Mouse (Mus musculus) midbrain, postnatal 0 days (tissue): ENCODE data around the gene Ggt1. TPM values are rescaled to one million over a fixed set of nuclear protein-coding genes. Genes with fewer than 3 reads are reported as not detected.

Experiments used
- ATAC-seq: fragments of 200-750 bp; cut with Nextera tagmentation; 2 replicates; pipeline ENCODE4 v1.8.0; 2017; ENCODE audit warnings: moderate number of reproducible peaks, mild to moderate bottlenecking, moderate TSS enrichment, moderate library complexity; ENCODE audit not compliant: low FRiP score
- DNase-seq: peaks from one replicate; pipeline ENCODE4 v3.0.0-alpha.2; 2015; ENCODE audit warnings: low spot score
- H3K27ac ChIP-seq: fragments of 300-500 bp; sonication (generic); 2 replicates; pipeline ENCODE4 v1.5.1; 2014; ENCODE audit warnings: low read depth, mild to moderate bottlenecking, low read length, mixed read lengths
- H3K27me3 ChIP-seq: fragments of 300-500 bp; sonication (generic); 2 replicates; pipeline ENCODE4 v1.6.1; 2014; ENCODE audit warnings: low read length, control low read depth, mixed read lengths; ENCODE audit not compliant: insufficient read depth
- H3K36me3 ChIP-seq: fragments of 300-500 bp; sonication (generic); 2 replicates; pipeline ENCODE4 v1.6.1; 2014; ENCODE audit warnings: low read length, control low read depth, mixed read lengths; ENCODE audit not compliant: insufficient read depth
- H3K4me1 ChIP-seq: fragments of 300-500 bp; sonication (generic); 2 replicates; pipeline ENCODE4 v1.6.1; 2014; ENCODE audit warnings: mild to moderate bottlenecking, control low read depth, antibody characterized with exemption, low read length, mixed read lengths; ENCODE audit not compliant: insufficient read depth
- H3K4me2 ChIP-seq: fragments of 300-500 bp; sonication (generic); 2 replicates; pipeline ENCODE4 v1.6.1; 2014; ENCODE audit warnings: low read depth, mild to moderate bottlenecking, low read length, mixed read lengths; ENCODE audit not compliant: poor library complexity, severe bottlenecking
- H3K4me3 ChIP-seq: fragments of 300-500 bp; sonication (generic); 2 replicates; pipeline ENCODE4 v1.5.1; 2014; ENCODE audit warnings: low read depth, mild to moderate bottlenecking, low read length, moderate library complexity
- H3K9ac ChIP-seq: fragments of 300-500 bp; sonication (generic); replicated peaks from 2 replicates; pipeline ENCODE4 v1.6.1; 2014; ENCODE audit warnings: mild to moderate bottlenecking, low read length, moderate library complexity, mixed read lengths; ENCODE audit not compliant: poor library complexity, severe bottlenecking
- H3K9me3 ChIP-seq: fragments of 300-500 bp; sonication (generic); 2 replicates; pipeline ENCODE4 v1.6.1; 2016; ENCODE audit warnings: low read length, control low read depth
- CTCF ChIP-seq: IDR thresholded peaks from 2 replicates; pipeline ENCODE4 v1.5.1; 2016; ENCODE audit warnings: antibody characterized with exemption, mild to moderate bottlenecking
- WGBS: fragments of 180-500 bp; shearing (Covaris S2); extraction: QIAGEN DNeasy Blood & Tissue Kit; methylation state at CpG from one replicate; pipeline ENCODE4 v1.1.7; 2014; 5-methylcytosine and 5-hydroxymethylcytosine counted together
- polyA plus RNA-seq: library from polyadenylated mRNA; unstranded; fragments of >200 nt; fragmentation: Nextera tagmentation; extraction: Ambion mirVana; gene quantifications from 2 replicates; pipeline ENCODE4 v1.2.1, GENCODE M21; 2015
- total RNA-seq: library from RNA; depleted of rRNA; stranded (reverse); fragments of >200 nt; gene quantifications from 2 replicates; pipeline ENCODE4 v1.2.3, GENCODE M21; 2014

Ggt1 gene
- total and polyA plus RNA-seq, 2 experiments from 2014 or later, result 1.0 to 1.4 TPM

DNA sequence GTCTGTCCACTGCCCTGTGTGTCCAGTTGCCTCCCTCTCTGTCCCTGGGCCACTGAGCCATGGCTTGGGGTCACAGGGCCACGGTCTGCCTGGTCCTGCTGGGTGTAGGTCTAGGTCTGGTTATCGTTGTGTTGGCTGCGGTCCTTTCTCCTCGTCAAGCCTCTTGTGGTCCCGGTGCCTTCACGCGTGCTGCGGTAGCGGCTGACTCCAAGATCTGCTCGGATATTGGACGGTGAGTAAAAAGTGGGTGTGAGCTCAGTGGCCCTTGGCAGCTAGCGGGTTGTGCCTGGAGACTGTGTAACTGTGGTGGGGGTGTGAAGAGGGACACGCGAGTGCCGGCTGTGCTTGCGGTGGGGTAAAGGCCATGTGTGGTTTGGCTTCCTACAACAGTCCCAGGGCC is 28.2 kb downstream of the Ggt1 start:
- Histone ChIP-seq H3K4me1 (0 out of 2 replicates have a peak, but pooled peaks cover 4% of the 10 kb centered on the region), H3K9me3 (no peaks in the 10 kb centered on the region), H3K9ac (no peak overlapping the region), H3K27me3 (no peaks in the 10 kb centered on the region), H3K4me3 (no peak overlapping the region), H3K36me3 (no peaks in the 10 kb centered on the region), H3K27ac (no peak overlapping the region), H3K4me2 (no peak overlapping the region)
- DNase-seq, result no peak
- WGBS, result 80% methylated on average over 16 of the region's 16 CpGs
- ATAC-seq, result no peak
- TF ChIP-seq CTCF, result no peak

DNA sequence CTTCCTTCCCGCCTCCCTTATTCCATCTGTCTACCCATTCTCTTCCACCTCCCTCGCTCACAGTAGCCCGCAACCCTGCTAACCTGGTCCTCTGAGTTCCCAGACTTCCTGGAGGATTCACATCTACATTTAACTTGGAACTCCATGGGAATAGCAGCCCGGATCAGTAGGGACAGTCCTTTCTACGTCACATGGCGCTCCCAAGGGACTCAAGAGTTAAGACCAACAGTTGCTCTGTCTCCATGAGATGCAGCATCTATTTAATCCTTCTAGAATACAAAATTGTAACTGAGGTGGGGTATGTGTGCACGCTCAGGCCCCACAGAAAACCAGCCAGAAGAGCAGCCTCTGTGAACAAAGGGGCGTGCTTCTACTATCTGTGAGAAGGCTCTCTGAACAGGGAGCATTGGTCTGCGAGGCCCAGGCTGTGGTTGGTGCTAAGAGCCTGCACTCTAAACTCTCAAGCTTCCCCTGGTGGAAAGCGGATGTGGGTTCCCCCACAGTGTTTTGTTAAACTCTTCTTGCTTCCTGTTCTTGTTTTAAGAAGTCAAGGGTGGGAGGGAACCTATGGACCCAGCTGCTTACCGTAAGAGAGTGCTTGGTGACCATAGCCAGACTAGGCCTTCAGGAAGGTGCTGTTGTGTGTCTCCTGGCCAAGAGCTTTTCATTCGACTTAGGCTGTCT is 29.9 kb downstream of the Ggt1 start:
- Histone ChIP-seq H3K9ac (no peak overlapping the region), H3K9me3 (no peaks in the 10 kb centered on the region), H3K27ac (no peak overlapping the region), H3K27me3 (no peaks in the 10 kb centered on the region), H3K4me1 (0 out of 2 replicates have a peak, but pooled peaks cover 3% of the 10 kb centered on the region), H3K4me2 (no peak overlapping the region), H3K36me3 (no peaks in the 10 kb centered on the region), H3K4me3 (no peak overlapping the region)
- ATAC-seq (no peak), DNase-seq (peak; percentile 4)
- WGBS, result 77% methylated on average over 12 of the region's 12 CpGs
- no peak for TF ChIP-seq CTCF

GRCm38 (mm10) chr10:75592585-75592984 is 31.2 kb downstream of the Ggt1 start:
- no peaks in the 10 kb centered on the region for H3K4me1 ChIP-seq
- H3K27ac ChIP-seq, result no peak overlapping the region
- no peak overlapping the region for H3K4me2 ChIP-seq
- H3K27me3 ChIP-seq, result no peaks in the 10 kb centered on the region
- no peak overlapping the region for H3K9ac ChIP-seq
- WGBS, result 82% methylated on average over 7 of the region's 7 CpGs
- no peak for TF ChIP-seq CTCF
- no peaks in the 10 kb centered on the region for H3K9me3 ChIP-seq
- ATAC-seq, result no peak
- no peaks in the 10 kb centered on the region for H3K36me3 ChIP-seq
- DNase-seq, result no peak
- no peak overlapping the region for H3K4me3 ChIP-seq

- Histone ChIP-seq H3K27me3 (no peaks in the 10 kb centered on the region), H3K9me3 (no peaks in the 10 kb centered on the region), H3K9ac (no peak overlapping the region), H3K4me3 (no peak overlapping the region), H3K4me2 (no peak overlapping the region), H3K27ac (no peak overlapping the region), H3K4me1 (no peaks in the 10 kb centered on the region), H3K36me3 (no peaks in the 10 kb centered on the region)
- DNase-seq (peak; percentile 30), ATAC-seq (no peak)
- no peak for TF ChIP-seq CTCF
- WGBS, result 82% methylated on average over 8 of the region's 8 CpGs
These were observed 34.6 kb downstream of the Ggt1 start for GRCm38 (mm10) chr10:75595981-75596380.

DNA sequence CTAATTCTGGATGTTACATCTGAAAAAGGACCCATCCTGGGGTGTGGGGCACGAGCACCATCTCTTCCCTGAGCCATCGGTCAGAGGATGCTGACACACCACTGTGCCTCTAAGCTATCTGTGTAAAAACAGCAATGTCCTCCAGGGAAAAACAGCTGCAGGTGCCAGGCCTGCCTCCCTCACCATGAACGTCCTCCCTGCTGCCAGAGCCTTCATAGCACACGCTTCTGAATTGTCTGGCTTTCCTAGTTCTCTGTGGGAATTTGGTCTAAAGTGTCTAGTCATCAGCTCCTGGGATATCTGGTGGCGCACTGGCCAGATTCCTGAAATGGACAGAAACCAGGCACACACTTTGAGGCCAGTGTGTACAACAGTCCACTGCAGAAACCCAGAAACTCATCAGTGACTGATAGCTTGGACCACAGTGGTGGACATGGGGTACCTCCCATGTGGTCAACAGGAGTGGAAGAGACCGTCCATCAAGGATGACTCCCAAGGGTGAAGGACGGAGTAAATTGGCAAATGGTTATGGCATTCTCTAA is 38.9 kb downstream of the Ggt1 start:
- TF ChIP-seq CTCF, result no peak
- 81% methylated on average over 7 of the region's 7 CpGs for WGBS
- Histone ChIP-seq H3K27me3 (no peaks in the 10 kb centered on the region), H3K4me1 (no peaks in the 10 kb centered on the region), H3K9ac (no peak overlapping the region), H3K27ac (no peak overlapping the region), H3K4me2 (no peak overlapping the region), H3K36me3 (no peaks in the 10 kb centered on the region), H3K4me3 (no peak overlapping the region), H3K9me3 (no peaks in the 10 kb centered on the region)
- ATAC-seq (no peak), DNase-seq (no peak)

DNA sequence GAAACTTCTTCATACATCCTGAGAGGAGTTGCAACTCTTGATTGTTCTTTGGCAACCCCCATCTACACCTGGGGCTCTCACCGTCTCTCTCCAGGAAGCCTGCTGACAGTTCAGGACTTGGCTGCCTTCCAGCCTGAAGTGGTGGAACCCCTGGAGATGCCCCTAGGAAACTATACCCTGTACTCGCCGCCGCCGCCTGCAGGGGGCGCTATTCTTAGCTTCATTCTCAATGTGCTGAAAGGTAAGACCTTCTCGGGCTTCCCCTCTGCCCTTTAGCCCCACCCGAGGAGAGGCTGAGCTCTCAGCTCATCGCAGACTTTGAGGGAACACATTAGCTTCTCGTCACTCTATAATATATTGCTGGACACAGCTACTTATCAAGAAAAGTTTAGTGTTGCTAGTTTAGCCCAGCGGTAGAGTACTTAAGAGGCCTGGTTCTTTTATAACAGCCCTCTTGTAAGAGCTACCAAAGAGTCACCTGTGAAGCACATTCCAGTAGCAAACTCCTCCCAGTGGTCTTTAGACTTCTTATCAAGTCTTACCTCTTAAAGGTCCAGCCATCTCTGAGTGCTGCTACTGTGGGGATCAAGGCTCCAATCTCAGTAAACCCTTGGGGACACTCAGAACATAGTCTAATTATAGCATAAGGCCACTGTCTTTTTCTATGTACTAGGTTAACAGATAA is 43.9 kb downstream of the Ggt1 start:
- DNase-seq (no peak), ATAC-seq (no peak)
- Histone ChIP-seq H3K4me2 (no peak overlapping the region), H3K27me3 (no peaks in the 10 kb centered on the region), H3K9me3 (no peaks in the 10 kb centered on the region), H3K36me3 (no peaks in the 10 kb centered on the region), H3K4me1 (no peaks in the 10 kb centered on the region), H3K27ac (no peak overlapping the region), H3K4me3 (no peak overlapping the region), H3K9ac (no peak overlapping the region)
- 49% methylated on average over 11 of the region's 11 CpGs for WGBS
- no peak for TF ChIP-seq CTCF
